Mouse (Mus musculus): Measurements from ENCODE around the gene Gm26938. TPM values are rescaled to one million over a fixed set of nuclear protein-coding genes. Genes with fewer than 3 reads are reported as not detected.

The Gm26938 gene
- total RNA-seq (2021) = not detected
- long read RNA-seq, experiment 1 = 0 reads
- long read RNA-seq, experiment 2 = 0 reads

DNA sequence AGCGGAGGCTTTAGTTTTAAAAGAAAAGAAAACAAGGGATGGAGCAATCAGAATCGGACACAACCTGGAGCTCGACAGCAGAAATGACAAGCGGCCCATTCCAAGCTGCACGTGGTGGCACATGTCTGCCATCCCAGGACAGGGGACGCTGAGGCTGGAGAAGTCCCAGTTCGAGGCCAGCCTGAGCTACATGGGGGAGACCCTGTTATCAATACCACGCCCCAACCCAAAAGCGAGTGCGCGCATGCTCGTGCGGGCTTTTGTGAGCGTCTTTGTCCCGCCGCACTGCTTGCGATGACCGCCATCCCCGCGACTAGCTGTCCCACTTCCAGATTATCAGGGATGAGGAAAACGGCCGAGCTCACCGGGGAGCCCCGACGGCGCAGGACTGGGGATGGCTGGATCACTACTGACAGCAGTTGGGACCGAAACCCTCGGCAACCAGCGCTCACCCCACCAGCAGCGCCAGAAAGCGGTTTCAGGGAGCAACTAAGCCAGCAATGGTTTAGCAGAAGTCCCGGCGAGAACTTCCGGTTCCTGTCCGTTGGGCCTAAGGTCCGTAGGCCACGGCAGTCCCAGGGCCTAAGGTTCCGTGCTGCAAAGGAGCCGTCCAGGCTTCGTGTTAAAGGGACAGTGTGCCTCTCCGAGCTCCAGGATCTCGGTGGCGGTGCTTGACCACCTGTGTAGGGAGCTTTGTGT lies at the start of gene Gm26938, which contains the start of gene Psmg3:
Gene Gm26938, minus strand, starts transcription at position 51 of the 699 bp plus-strand sequence.
Gene Psmg3, minus strand, starts transcription at position 529 of the 699 bp plus-strand sequence.
- DNase-seq = peak; percentile 80 to 98
- intact Hi-C loops (cut with DNase I) = no loop called here

DNA sequence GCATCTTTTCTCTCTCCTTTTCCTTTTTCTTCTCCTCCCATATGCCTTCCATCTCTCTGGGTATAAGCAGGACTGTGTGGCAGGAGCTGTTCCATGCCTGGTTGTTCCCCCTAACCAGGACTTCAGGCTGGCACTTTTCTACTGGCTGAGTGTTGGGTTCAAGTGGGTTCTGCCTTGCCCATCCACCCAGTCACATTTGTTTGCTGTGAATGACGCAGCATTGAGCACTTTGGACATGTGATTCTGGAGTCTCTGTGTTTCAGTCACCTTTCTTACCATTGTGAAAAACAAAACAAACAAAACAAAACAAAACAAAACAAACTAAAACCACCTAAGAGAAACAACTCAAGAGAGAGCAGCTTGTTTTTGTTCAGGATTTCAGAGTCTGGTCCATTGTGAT lies 45.3 kb upstream of the Gm26938 start:
- intact Hi-C loops (cut with DNase I) = no loop called here

DNA sequence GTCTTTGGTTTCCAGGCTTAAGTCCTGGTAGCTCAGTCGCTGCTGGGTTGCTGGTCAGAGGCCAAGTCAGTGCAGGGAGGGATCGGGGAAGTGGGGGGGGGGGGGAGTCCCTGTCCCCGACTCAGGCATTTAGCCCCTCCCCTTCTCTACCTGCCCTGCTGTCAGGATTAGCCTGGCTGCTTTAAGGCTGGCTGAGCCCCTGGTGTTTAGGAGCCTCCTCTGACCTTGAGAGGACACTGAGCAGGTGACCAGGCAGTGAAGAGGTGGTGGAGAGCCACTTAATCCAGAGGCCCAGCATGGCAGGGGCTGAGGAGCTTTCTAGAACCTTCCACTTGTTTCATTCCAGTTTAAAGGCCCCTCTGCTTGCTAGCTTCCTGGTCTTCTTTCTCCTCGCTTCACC lies 44.7 kb upstream of the Gm26938 start:
- DNase-seq = no peak
- intact Hi-C loops (cut with DNase I) = no loop called here

More for the DNA sequence above, 45.3 kb upstream of the Gm26938 start:
- no peak for DNase-seq

GRCm38 (mm10) chr5:139862759-139863158 lies 36.6 kb upstream of the Gm26938 start:
- peak in 1 of 2 experiments; percentile 21 for DNase-seq
- intact Hi-C loops (cut with DNase I) = no loop called here

DNA sequence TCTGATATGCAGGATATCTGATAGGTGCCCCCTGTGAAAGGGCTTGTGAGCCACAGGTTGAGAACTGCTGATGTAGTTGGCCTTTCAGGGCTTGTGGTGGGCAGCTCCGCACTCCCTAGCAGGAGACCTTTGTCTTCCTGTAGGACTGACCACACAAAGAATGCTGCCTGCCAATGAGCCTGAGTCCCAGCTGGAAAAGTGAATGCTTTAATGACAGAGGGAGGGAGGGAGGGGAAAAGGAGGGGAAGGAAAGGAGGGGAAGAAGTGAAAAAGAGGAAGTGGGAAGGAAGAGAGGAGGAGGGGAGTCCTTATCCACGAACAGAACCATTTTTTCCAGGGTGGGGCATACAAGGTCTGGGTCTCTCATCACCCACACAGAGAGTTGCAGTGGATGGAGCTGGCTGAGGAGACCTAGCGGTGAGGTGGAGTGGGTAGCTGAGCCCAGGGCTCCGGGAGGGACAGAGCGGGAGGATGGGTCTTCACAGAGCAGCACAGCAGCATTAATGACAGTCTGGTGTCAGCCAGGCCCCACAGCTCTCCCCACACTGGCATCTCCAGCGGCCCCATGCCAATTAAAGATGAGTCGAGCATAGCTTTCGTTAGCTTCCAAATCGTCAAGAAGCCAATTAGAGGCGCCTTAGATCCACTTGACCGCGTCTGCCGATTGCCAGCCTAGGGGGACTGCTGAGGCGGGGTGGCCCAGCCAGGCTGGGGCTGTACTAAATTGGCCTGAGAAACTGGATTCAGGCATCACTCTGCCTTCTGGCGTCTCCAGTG lies 34.3 kb upstream of the Gm26938 start:
- DNase-seq = no peak
- intact Hi-C loops (cut with DNase I) = no loop called here

- intact Hi-C loops (cut with DNase I) = no loop called here
- no peak for DNase-seq
These were observed 23.6 kb upstream of the Gm26938 start for GRCm38 (mm10) chr5:139849626-139850320.

DNA sequence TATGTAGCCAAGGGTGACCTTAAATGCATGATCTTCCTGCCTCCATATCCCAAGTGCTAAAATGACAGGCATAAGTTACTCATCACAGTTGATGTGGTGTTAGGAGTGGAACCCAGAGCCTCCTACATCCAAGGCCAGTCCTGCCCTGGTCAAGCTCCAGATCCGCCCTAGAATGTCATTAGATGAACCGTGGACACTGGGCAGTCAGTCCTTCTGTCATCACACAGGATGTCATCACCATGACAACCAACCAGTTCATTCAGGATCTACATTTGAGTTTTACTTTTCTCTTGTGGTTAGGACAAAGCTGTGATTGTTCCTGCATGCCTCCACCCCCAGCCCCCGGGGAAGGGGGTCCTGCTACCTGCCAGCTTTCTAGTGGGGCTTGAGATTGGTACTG lies 12.9 kb upstream of the Gm26938 start:
- intact Hi-C loops (cut with DNase I) = loop anchor here (2.0 to 10.0 kb wide), 4 partner anchors 458 to 778 kb away; partner anchors contain the start of gene Eif3b
- no peak for DNase-seq

GRCm38 (mm10) chr5:139838476-139838892 lies 12.3 kb upstream of the Gm26938 start:
- peak in 1 of 2 experiments; percentile 53 for DNase-seq
- intact Hi-C loops (cut with DNase I) = loop anchor here (2.0 to 10.0 kb wide), 4 partner anchors 459 to 779 kb away; partner anchors contain the start of gene Eif3b

GRCm38 (mm10) chr5:139835706-139836105 lies 9.5 kb upstream of the Gm26938 start:
- intact Hi-C loops (cut with DNase I) = loop anchor here (5.0 to 10.0 kb wide), 3 partner anchors 462 to 782 kb away; partner anchors contain the start of gene Eif3b
- DNase-seq = no peak

- intact Hi-C loops (cut with DNase I) = loop anchor here (10.0 kb wide), 1 partner anchor 583 kb away; the partner anchor contains the start of gene Eif3b
- DNase-seq = no peak
These were observed 5.9 kb upstream of the Gm26938 start for GRCm38 (mm10) chr5:139832125-139832524.

- no peak for DNase-seq
- intact Hi-C loops (cut with DNase I) = loop anchor here (10.0 kb wide), 1 partner anchor 584 kb away; the partner anchor contains the start of gene Eif3b
These were observed 4.5 kb upstream of the Gm26938 start for GRCm38 (mm10) chr5:139830734-139831133.

- intact Hi-C loops (cut with DNase I) = no loop called here
- DNase-seq = no peak
These were observed 3.2 kb upstream of the Gm26938 start for GRCm38 (mm10) chr5:139829384-139829783.

- intact Hi-C loops (cut with DNase I) = no loop called here
- DNase-seq = no peak
These were observed 1.4 kb upstream of the Gm26938 start for GRCm38 (mm10) chr5:139827593-139827992.

- no peak for DNase-seq
- intact Hi-C loops (cut with DNase I) = no loop called here
These were observed 260 bp downstream of the Gm26938 start for GRCm38 (mm10) chr5:139825947-139826346.

DNA sequence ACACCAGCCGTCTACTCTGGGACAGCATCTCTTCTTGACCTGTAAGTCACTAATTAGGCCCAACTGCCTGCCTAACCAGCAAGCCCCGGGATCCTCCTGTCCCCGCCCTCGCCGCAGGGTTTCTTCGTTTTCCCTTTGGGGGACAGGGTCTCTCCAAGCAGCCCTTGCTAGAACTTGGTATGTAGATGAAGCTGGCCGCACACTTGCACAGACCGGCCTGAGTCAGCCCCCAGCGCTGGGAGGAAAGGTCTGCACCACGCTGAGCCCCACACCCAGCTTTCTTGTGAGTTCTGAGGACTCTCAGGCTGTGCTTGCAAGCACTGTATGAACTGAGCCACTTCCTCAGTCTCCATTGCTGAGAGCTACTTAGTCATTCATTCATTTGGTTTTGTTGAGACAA lies 1.7 kb downstream of the Gm26938 start:
- intact Hi-C loops (cut with DNase I) = no loop called here

GRCm38 (mm10) chr5:139821466-139822459 lies 4.4 kb downstream of the Gm26938 start:
- no peak for DNase-seq
- intact Hi-C loops (cut with DNase I) = no loop called here

More for the DNA sequence above, 1.7 kb downstream of the Gm26938 start:
- no peak for DNase-seq

DNA sequence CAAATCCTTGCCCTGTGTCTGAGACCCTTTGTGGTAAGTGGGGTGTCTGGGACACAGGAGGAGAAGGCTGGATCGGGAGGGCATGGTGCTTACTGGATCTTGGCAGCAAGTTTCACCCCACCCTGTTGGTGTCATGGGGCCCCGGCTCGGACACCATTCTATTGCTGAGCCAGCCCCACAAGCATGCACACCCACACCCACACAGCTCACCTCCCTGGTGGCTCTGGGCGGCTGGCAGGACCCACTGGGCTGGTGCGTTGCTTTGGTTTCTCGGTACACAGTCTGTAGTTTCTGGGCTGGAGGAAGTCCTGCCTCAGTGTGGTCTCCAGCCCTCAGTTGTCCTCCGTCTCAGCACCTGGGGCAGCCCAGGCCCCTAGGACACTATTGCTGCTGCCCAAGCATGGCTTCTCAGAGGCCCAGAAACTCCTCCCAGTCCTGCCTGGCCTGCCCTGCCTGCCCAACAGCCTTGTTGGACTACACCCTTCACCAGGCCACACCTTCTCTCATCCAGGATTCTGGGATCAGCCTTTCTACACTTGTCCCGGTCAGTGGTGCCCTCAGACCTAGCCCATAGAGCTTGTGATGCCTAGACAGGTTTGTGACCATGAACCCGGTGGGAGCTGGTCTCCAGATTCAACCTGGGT lies 6.5 kb downstream of the Gm26938 start, which contains the start of gene Tmem184a:
Gene Tmem184a, minus strand, starts transcription at position 380 of the 644 bp plus-strand sequence.
- no peak for DNase-seq
- intact Hi-C loops (cut with DNase I) = loop anchor here (5.0 kb wide), 1 partner anchor 37 kb away; no protein-coding TSS in a partner anchor

DNA sequence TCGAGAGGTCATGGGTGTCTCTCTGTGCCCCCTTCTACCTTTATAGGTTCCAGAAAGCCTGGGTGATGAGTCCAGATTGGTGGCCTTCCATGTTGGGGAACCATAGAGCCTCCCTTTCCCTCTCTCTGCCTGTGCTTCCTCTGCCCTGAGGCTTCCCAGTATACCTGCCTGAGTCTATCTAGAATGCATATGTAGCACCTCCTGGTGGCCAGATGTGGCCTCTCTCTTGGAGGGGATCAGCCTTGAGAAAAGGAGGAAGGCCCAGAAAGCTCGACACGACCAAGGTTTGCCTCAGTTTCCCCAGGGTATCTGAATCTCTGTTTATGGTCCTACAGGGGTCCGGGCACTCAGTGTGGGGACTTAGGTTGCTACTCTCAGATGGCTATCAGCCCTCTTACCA lies 7.4 kb downstream of the Gm26938 start:
- no peak for DNase-seq
- intact Hi-C loops (cut with DNase I) = loop anchor here (5.0 kb wide), 1 partner anchor 36 kb away; no protein-coding TSS in a partner anchor

Measured in gastrocnemius, postnatal 36 days (tissue).